9 mouse cellular contexts compared by ENCODE assay signal in the genomic region with DNA sequence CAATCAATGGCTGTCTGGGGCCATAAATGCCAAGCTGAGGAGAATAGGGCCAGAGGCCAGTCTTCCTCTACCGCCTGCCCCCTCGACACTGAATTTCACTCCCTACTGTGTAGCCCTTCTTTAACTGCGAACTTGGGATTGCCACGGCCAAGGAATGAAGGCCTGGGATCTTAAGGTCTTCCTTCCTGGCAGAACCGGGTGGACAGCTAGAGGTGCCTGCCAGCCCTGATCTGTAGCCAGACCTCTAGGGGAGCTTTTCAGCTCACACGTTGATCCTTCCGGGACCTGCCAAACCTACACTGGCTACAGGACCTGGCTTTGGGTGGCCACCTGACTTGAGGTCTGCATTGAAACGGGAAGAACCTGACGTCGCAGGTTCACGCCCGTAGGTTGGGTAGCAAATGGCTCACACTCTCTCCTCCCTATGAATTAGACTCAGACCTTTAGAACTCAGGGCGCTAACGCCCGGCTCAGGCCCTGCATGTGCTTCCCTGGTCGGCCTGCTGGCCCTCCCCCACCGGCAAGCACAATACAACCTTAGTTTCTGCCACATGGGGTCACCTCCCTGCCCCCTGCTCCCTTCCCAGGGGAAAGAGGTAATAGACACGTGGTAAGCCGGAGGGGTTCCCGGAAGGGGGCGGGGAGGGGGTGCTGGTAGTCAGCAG. TPM values are rescaled to one million over a fixed set of nuclear protein-coding genes. Genes with fewer than 3 reads are reported as not detected.
DNase-seq lines count a peak whose midpoint lies in the region; ATAC-seq and TF ChIP-seq lines count a peak whose summit lies in the region.
"Had no signal": no experiment of that assay in that cellular context is flagged by ENCODE, and none has a peak within 500 bp of the region (broad histone marks: within the 10 kb centered on the region; RNA-seq: fewer than 3 reads in every experiment).

No protein-coding gene starts in this region.

- no peaks in the 10 kb centered on the region for H3K4me1 ChIP-seq in kidney, postnatal 0 days (replicated peaks; ENCODE audit: insufficient read depth, low read length)
- peaks cover 21% of the 10 kb centered on the region for H3K4me1 ChIP-seq in embryonic facial prominence, embryonic 15.5 days
- peaks cover 43% of the 10 kb centered on the region for H3K4me1 ChIP-seq in limb, embryonic 11.5 days (ENCODE audit: control insufficient read depth, insufficient read depth, low read length)
- H3K4me1 ChIP-seq in neural tube, embryonic 15.5 days: peaks cover 42% of the 10 kb centered on the region

- H3K4me3 ChIP-seq in kidney, postnatal 0 days (replicated peaks; ENCODE audit: low read depth, low read length): no peak overlapping the region
- H3K4me3 ChIP-seq in embryonic facial prominence, embryonic 15.5 days (replicated peaks): 0 out of 2 replicates have a peak overlapping the region, but pooled peaks have one; percentile 10
- peak overlapping the region; percentile 30 for H3K4me3 ChIP-seq in limb, embryonic 11.5 days (ENCODE audit: low read depth, low read length)
- H3K4me3 ChIP-seq in neural tube, embryonic 15.5 days (replicated peaks): peak overlapping the region; percentile 38

- no peaks in the 10 kb centered on the region for H3K36me3 ChIP-seq in kidney, postnatal 0 days (ENCODE audit: insufficient read depth, low read length)
- H3K36me3 ChIP-seq in embryonic facial prominence, embryonic 15.5 days: no peaks in the 10 kb centered on the region
- H3K36me3 ChIP-seq in limb, embryonic 11.5 days (ENCODE audit: control insufficient read depth, insufficient read depth, low read length): no peaks in the 10 kb centered on the region
- no peaks in the 10 kb centered on the region for H3K36me3 ChIP-seq in neural tube, embryonic 15.5 days

- peak overlapping the region; percentile 28; the same call in 1 of the 2 replicates for H3K4me2 ChIP-seq in kidney, postnatal 0 days (ENCODE audit: low read length)
- 0 out of 2 replicates have a peak overlapping the region, but pooled peaks have one; percentile 22 for H3K4me2 ChIP-seq in embryonic facial prominence, embryonic 15.5 days (replicated peaks)
- H3K4me2 ChIP-seq in limb, embryonic 11.5 days (ENCODE audit: low read depth, severe bottlenecking): peak overlapping the region; percentile 76
- H3K4me2 ChIP-seq in neural tube, embryonic 15.5 days: peak overlapping the region; percentile 64

- no peak for ATAC-seq in kidney, postnatal 0 days (replicated peaks; ENCODE audit: low FRiP score, low read depth)
- no peak for ATAC-seq in embryonic facial prominence, embryonic 15.5 days (ENCODE audit: insufficient number of reproducible peaks, low FRiP score, low TSS enrichment, low read depth)
- peak; percentile 33 for ATAC-seq in limb, embryonic 11.5 days (ENCODE audit: insufficient number of reproducible peaks, low FRiP score, low TSS enrichment, low read depth)
- no peak for ATAC-seq in neural tube, embryonic 15.5 days (ENCODE audit: low FRiP score)
- no peak for ATAC-seq in monocyte, adult 5-6 weeks (replicated peaks; ENCODE audit: insufficient number of reproducible peaks, low FRiP score, low TSS enrichment, poor library complexity, severe bottlenecking)

- H3K27ac ChIP-seq in kidney, postnatal 0 days: no peak overlapping the region
- H3K27ac ChIP-seq in embryonic facial prominence, embryonic 15.5 days (replicated peaks): no peak overlapping the region
- H3K27ac ChIP-seq in limb, embryonic 11.5 days (replicated peaks; ENCODE audit: low read depth, low read length): peak overlapping the region; percentile 91
- H3K27ac ChIP-seq in neural tube, embryonic 15.5 days (replicated peaks): no peak overlapping the region

- DNase-seq in kidney, postnatal 0 days (ENCODE audit: low spot score): no peak
- no peak for DNase-seq in kidney, postnatal 14 days
- peak; percentile 79 for DNase-seq in limb, embryonic 11.5 days (ENCODE audit: low spot score)
- no peak for DNase-seq in gastrocnemius, postnatal 4 days (ENCODE audit: low spot score in 2 of 2)
- DNase-seq in frontal cortex, postnatal 36 days (ENCODE audit: low spot score in 2 of 2): no peak

- no peak for TF ChIP-seq CTCF in kidney, postnatal 0 days (IDR thresholded peaks at IDR 0.05; ENCODE audit: low read depth)

- no peaks in the 10 kb centered on the region for H3K9me3 ChIP-seq in kidney, postnatal 0 days (replicated peaks; ENCODE audit: low read length)
- no peaks in the 10 kb centered on the region for H3K9me3 ChIP-seq in embryonic facial prominence, embryonic 15.5 days (replicated peaks)
- H3K9me3 ChIP-seq in limb, embryonic 11.5 days (ENCODE audit: control insufficient read depth, low read length): no peaks in the 10 kb centered on the region
- H3K9me3 ChIP-seq in neural tube, embryonic 15.5 days (replicated peaks): no peaks in the 10 kb centered on the region

- WGBS in kidney, postnatal 0 days: 5% methylated on average over 21 of the region's 21 CpGs
- WGBS in embryonic facial prominence, embryonic 15.5 days: 2% methylated on average over 21 of the region's 21 CpGs
- under 1% methylated on average over 21 of the region's 21 CpGs for WGBS in limb, embryonic 11.5 days
- 3% methylated on average over 21 of the region's 21 CpGs for WGBS in neural tube, embryonic 15.5 days

- no peak overlapping the region for H3K9ac ChIP-seq in kidney, postnatal 0 days (ENCODE audit: low read depth, low read length)
- no peak overlapping the region for H3K9ac ChIP-seq in embryonic facial prominence, embryonic 15.5 days
- no peak overlapping the region; the same call in 1 of the 2 replicates for H3K9ac ChIP-seq in limb, embryonic 11.5 days (ENCODE audit: low read length)
- H3K9ac ChIP-seq in neural tube, embryonic 15.5 days (replicated peaks): 0 out of 2 replicates have a peak overlapping the region, but pooled peaks have one; percentile 31

- peaks cover 19% of the 10 kb centered on the region for H3K27me3 ChIP-seq in kidney, postnatal 0 days (ENCODE audit: insufficient read depth, low read length)
- H3K27me3 ChIP-seq in embryonic facial prominence, embryonic 15.5 days: peaks cover 52% of the 10 kb centered on the region
- H3K27me3 ChIP-seq in limb, embryonic 11.5 days (ENCODE audit: control insufficient read depth, insufficient read depth, low read length): no peaks in the 10 kb centered on the region
- H3K27me3 ChIP-seq in neural tube, embryonic 15.5 days (replicated peaks): peaks cover 26% of the 10 kb centered on the region

RNA-seq across cellular contexts. Expression of gene Lin28a, which starts 1.3 kb away (rescaled TPM):
- polyA plus RNA-seq in kidney, postnatal 0 days (2015; fragmentation: Nextera tagmentation; extraction: Ambion mirVana): 0.04 TPM in 1 of 2 replicates, not detected in the other
- polyA plus RNA-seq in embryonic facial prominence, embryonic 15.5 days (2015; fragmentation: Nextera tagmentation; extraction: Ambion mirVana): not detected in 2 replicates
- polyA plus RNA-seq in limb, embryonic 11.5 days (2014; fragmentation: Nextera tagmentation; extraction: Ambion mirVana): 1.4 and 2.3 TPM in 2 replicates
- polyA plus RNA-seq in neural tube, embryonic 15.5 days (2015; fragmentation: Nextera tagmentation; extraction: Ambion mirVana): 0.19 and 0.37 TPM in 2 replicates
- 1 to 10 TPM; 2.7 to 3.5 TPM for total RNA-seq in gastrocnemius, postnatal 4 days (2021)
- total RNA-seq in monocyte, adult 5-6 weeks (2017): 0.19 TPM in 1 of 3 replicates, not detected in the others

RNA-seq across cellular contexts. Expression of gene Dhdds, which starts 16.6 kb away (rescaled TPM):
- polyA plus RNA-seq in kidney, postnatal 0 days (2015; fragmentation: Nextera tagmentation; extraction: Ambion mirVana): 35.3 and 36.9 TPM in 2 replicates
- 44.2 and 44.5 TPM in 2 replicates for polyA plus RNA-seq in embryonic facial prominence, embryonic 15.5 days (2015; fragmentation: Nextera tagmentation; extraction: Ambion mirVana)
- polyA plus RNA-seq in limb, embryonic 11.5 days (2014; fragmentation: Nextera tagmentation; extraction: Ambion mirVana): 41.9 and 43.4 TPM in 2 replicates
- 47.0 and 47.4 TPM in 2 replicates for polyA plus RNA-seq in neural tube, embryonic 15.5 days (2015; fragmentation: Nextera tagmentation; extraction: Ambion mirVana)
- 10 to 100 TPM; 27.1 to 28.8 TPM for total RNA-seq in gastrocnemius, postnatal 4 days (2021)
- 11.2 to 17.2 TPM (median 16.3 TPM) in 3 replicates for total RNA-seq in monocyte, adult 5-6 weeks (2017)

RNA-seq across cellular contexts. Expression of gene Zfp683, which starts 36.3 kb away (rescaled TPM):
- not detected in 2 replicates for polyA plus RNA-seq in kidney, postnatal 0 days (2015; fragmentation: Nextera tagmentation; extraction: Ambion mirVana)
- not detected in 2 replicates for polyA plus RNA-seq in embryonic facial prominence, embryonic 15.5 days (2015; fragmentation: Nextera tagmentation; extraction: Ambion mirVana)
- polyA plus RNA-seq in limb, embryonic 11.5 days (2014; fragmentation: Nextera tagmentation; extraction: Ambion mirVana): not detected in 2 replicates
- polyA plus RNA-seq in neural tube, embryonic 15.5 days (2015; fragmentation: Nextera tagmentation; extraction: Ambion mirVana): not detected in 2 replicates
- under 1 TPM in 1 of 2 experiments, not detected in 1; 0.23 TPM for total RNA-seq in gastrocnemius, postnatal 4 days (2021)
- total RNA-seq in monocyte, adult 5-6 weeks (2017): 0.64 TPM in 1 of 3 replicates, not detected in the others
- polyA plus RNA-seq: cerebellum, adult 2 months had no signal

RNA-seq across cellular contexts. Expression of gene Crybg2, which starts 43.3 kb away (rescaled TPM):
- polyA plus RNA-seq in kidney, postnatal 0 days (2015; fragmentation: Nextera tagmentation; extraction: Ambion mirVana): 2.8 and 6.1 TPM in 2 replicates
- polyA plus RNA-seq in embryonic facial prominence, embryonic 15.5 days (2015; fragmentation: Nextera tagmentation; extraction: Ambion mirVana): 12.4 and 16.7 TPM in 2 replicates
- polyA plus RNA-seq in limb, embryonic 11.5 days (2014; fragmentation: Nextera tagmentation; extraction: Ambion mirVana): 3.7 and 4.4 TPM in 2 replicates
- 2.5 and 3.7 TPM in 2 replicates for polyA plus RNA-seq in neural tube, embryonic 15.5 days (2015; fragmentation: Nextera tagmentation; extraction: Ambion mirVana)
- total RNA-seq in gastrocnemius, postnatal 4 days (2021): under 1 TPM in 1 of 2 experiments, not detected in 1; 0.54 TPM
- 0.48 to 3.1 TPM (median 0.64 TPM) in 3 replicates for total RNA-seq in monocyte, adult 5-6 weeks (2017)

RNA-seq across cellular contexts. Expression of gene Hmgn2, which starts 48.9 kb away (rescaled TPM):
- polyA plus RNA-seq in kidney, postnatal 0 days (2015; fragmentation: Nextera tagmentation; extraction: Ambion mirVana): 1,962 and 2,114 TPM in 2 replicates
- 1,934 and 1,961 TPM in 2 replicates for polyA plus RNA-seq in embryonic facial prominence, embryonic 15.5 days (2015; fragmentation: Nextera tagmentation; extraction: Ambion mirVana)
- 3,322 and 3,460 TPM in 2 replicates for polyA plus RNA-seq in limb, embryonic 11.5 days (2014; fragmentation: Nextera tagmentation; extraction: Ambion mirVana)
- polyA plus RNA-seq in neural tube, embryonic 15.5 days (2015; fragmentation: Nextera tagmentation; extraction: Ambion mirVana): 921 and 1,163 TPM in 2 replicates
- total RNA-seq in gastrocnemius, postnatal 4 days (2021): 100 to 1,000 TPM; 473 to 485 TPM
- 118 to 170 TPM (median 138 TPM) in 3 replicates for total RNA-seq in monocyte, adult 5-6 weeks (2017)

Comparison
In these comparisons a context has a peak if more than half of its experiments do, and no peak if none do; other contexts are left out.
1. H3K4me2 ChIP-seq: peak in every context shown above with its lines; median percentile 76 in limb, embryonic 11.5 days; 64 in neural tube, embryonic 15.5 days; 28 in kidney, postnatal 0 days; 22 in embryonic facial prominence, embryonic 15.5 days.